Mouse (Mus musculus) forebrain, embryonic 13.5 days (tissue): ENCODE measurements around the gene Iqsec2. TPM values are rescaled to one million over a fixed set of nuclear protein-coding genes. Genes with fewer than 3 reads are reported as not detected.

Experiments
- ATAC-seq: fragments of 200-750 bp; cut with Nextera tagmentation; 2 replicates; pipeline ENCODE4 v1.8.0; 2017
- H3K27ac ChIP-seq: fragments of 300-500 bp; sonication (generic); 2 replicates; pipeline ENCODE4 v1.5.1; 2015; ENCODE audit warnings: inconsistent platforms, mild to moderate bottlenecking, moderate library complexity
- H3K27me3 ChIP-seq: fragments of 300-500 bp; sonication (generic); 2 replicates; pipeline ENCODE4 v1.6.1; 2015; ENCODE audit warnings: mild to moderate bottlenecking, inconsistent platforms
- H3K36me3 ChIP-seq: fragments of 300-500 bp; sonication (generic); 2 replicates; pipeline ENCODE4 v1.6.1; 2015; ENCODE audit warnings: mild to moderate bottlenecking, inconsistent platforms; ENCODE audit not compliant: poor library complexity, severe bottlenecking
- H3K4me1 ChIP-seq: fragments of 300-500 bp; sonication (generic); 2 replicates; pipeline ENCODE4 v1.6.1; 2015; ENCODE audit warnings: inconsistent platforms
- H3K4me2 ChIP-seq: fragments of 300-500 bp; sonication (generic); 2 replicates; pipeline ENCODE4 v1.6.1; 2015; ENCODE audit warnings: inconsistent platforms, mild to moderate bottlenecking, moderate library complexity
- H3K4me3 ChIP-seq: fragments of 300-500 bp; sonication (generic); 2 replicates; pipeline ENCODE4 v1.5.1; 2015; ENCODE audit warnings: mild to moderate bottlenecking, inconsistent platforms
- H3K9ac ChIP-seq: fragments of 300-500 bp; sonication (generic); 2 replicates; pipeline ENCODE4 v1.6.1; 2015; ENCODE audit warnings: mild to moderate bottlenecking, inconsistent platforms
- H3K9me3 ChIP-seq: fragments of 300-500 bp; sonication (generic); replicated peaks from 2 replicates; pipeline ENCODE4 v1.6.1; 2016; ENCODE audit warnings: inconsistent platforms
- WGBS: fragments of 180-500 bp; shearing (Covaris S2); methylation state at CpG from one replicate; pipeline ENCODE4 v1.1.7; 2015; 5-methylcytosine and 5-hydroxymethylcytosine counted together
- polyA plus RNA-seq: library from polyadenylated mRNA; unstranded; fragments of >200 nt; fragmentation: Nextera tagmentation; extraction: Ambion mirVana; gene quantifications from 2 replicates; pipeline ENCODE4 v1.2.1, GENCODE M21; 2015

The Iqsec2 gene
- polyA plus RNA-seq, 1 experiment from 2014 or later, result 3.5 TPM

- Histone ChIP-seq H3K4me1 (no peaks in the 10 kb centered on the region), H3K27me3 (peaks cover 47% of the 10 kb centered on the region), H3K9me3 (no peaks in the 10 kb centered on the region), H3K36me3 (no peaks in the 10 kb centered on the region), H3K4me3 (no peak overlapping the region), H3K27ac (no peak overlapping the region), H3K9ac (no peak overlapping the region), H3K4me2 (no peak overlapping the region)
- ATAC-seq, result no peak
Measured at GRCm38 (mm10) chrX:152187151-152187550, 43.1 kb downstream of the Iqsec2 start.

DNA sequence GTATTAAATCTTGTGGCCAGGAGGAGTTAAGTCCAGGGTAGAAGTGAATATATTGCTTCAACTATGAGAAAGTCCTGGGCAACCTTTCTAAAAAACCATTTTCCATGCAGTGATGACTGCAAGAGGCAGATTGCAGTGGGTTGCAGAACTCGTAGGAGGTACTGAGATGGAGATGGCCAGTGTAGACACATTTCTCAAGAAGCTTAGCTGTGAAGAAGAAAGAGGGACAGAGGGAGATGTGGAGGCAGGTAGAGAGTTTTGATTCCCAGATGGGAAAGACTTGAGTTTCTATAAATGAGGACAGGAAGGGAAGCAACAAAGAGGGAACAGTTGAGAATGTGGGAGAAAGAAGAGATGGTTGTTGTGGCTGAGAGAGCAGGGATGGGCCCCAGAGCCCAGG lies 47.2 kb downstream of the Iqsec2 start:
- WGBS, result 74% methylated on average over 1 of the region's 1 CpGs
- Histone ChIP-seq H3K4me1 (no peaks in the 10 kb centered on the region), H3K27me3 (peaks cover 74% of the 10 kb centered on the region), H3K9me3 (no peaks in the 10 kb centered on the region), H3K4me3 (no peak overlapping the region), H3K9ac (no peak overlapping the region), H3K4me2 (no peak overlapping the region), H3K36me3 (no peaks in the 10 kb centered on the region), H3K27ac (no peak overlapping the region)
- ATAC-seq, result no peak

GRCm38 (mm10) chrX:152197814-152198648 lies 54.0 kb downstream of the Iqsec2 start:
- H3K9me3 ChIP-seq, result no peaks in the 10 kb centered on the region
- H3K27me3 ChIP-seq, result peaks cover 81% of the 10 kb centered on the region
- H3K27ac ChIP-seq, result peak overlapping the region; percentile 88
- H3K36me3 ChIP-seq, result no peaks in the 10 kb centered on the region
- ATAC-seq, result peak; percentile 92
- 30% methylated on average over 1 of the region's 1 CpGs for WGBS
- peak overlapping the region; percentile 48 for H3K4me2 ChIP-seq
- no peak overlapping the region for H3K9ac ChIP-seq
- no peak overlapping the region for H3K4me3 ChIP-seq
- peaks cover 26% of the 10 kb centered on the region for H3K4me1 ChIP-seq

DNA sequence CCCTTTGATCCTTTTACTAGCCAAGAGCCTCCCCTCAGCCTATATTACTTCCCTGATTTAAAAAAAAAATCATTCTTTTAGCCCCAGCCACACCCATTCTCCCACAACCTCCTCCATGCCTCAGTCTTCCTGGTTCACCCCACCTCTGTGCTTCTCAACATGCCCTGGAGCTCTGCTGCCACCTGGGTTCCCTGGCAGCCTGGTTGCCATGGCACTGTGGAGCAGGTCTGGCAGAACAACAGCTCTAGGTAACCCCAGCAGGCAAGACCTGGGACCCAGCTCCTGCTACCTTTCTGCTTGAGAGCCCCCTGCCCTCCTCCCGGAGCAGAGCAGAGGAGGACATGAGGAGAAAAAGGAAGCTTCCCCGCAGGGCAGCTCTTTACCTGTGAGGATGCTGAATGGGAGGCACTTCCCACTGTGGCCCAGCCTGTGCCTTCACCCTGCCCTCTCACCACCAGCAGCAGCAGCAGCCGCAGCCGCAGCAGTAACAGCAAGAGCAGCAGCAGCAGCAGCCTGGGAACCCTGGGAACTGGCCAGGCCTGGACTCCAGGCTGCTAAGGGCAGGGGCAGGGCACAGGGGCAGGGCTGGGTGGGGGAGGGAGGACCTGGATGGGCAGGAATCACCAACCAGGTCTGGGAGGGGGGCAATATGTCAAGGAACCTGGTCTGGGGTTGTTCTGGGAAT lies 57.8 kb downstream of the Iqsec2 start:
- WGBS, result 11% methylated on average over 4 of the region's 4 CpGs
- Histone ChIP-seq H3K27me3 (peaks cover 85% of the 10 kb centered on the region), H3K9ac (no peak overlapping the region), H3K4me3 (no peak overlapping the region), H3K4me1 (peaks cover 26% of the 10 kb centered on the region), H3K27ac (no peak overlapping the region), H3K4me2 (no peak overlapping the region), H3K9me3 (no peaks in the 10 kb centered on the region), H3K36me3 (no peaks in the 10 kb centered on the region)
- no peak for ATAC-seq

GRCm38 (mm10) chrX:152202422-152203103 lies 58.5 kb downstream of the Iqsec2 start:
- Histone ChIP-seq H3K4me1 (peaks cover 19% of the 10 kb centered on the region; the same call in 1 of the 2 replicates), H3K9ac (no peak overlapping the region), H3K4me2 (no peak overlapping the region), H3K27me3 (peaks cover 86% of the 10 kb centered on the region), H3K4me3 (no peak overlapping the region), H3K9me3 (no peaks in the 10 kb centered on the region), H3K36me3 (no peaks in the 10 kb centered on the region), H3K27ac (no peak overlapping the region)
- WGBS, result 35% methylated on average over 8 of the region's 8 CpGs
- no peak for ATAC-seq

GRCm38 (mm10) chrX:152203247-152203646 lies 59.2 kb downstream of the Iqsec2 start:
- Histone ChIP-seq H3K4me2 (no peak overlapping the region), H3K9ac (no peak overlapping the region), H3K27ac (no peak overlapping the region), H3K4me1 (peaks cover 14% of the 10 kb centered on the region; the same call in 1 of the 2 replicates), H3K4me3 (no peak overlapping the region), H3K27me3 (peaks cover 82% of the 10 kb centered on the region), H3K36me3 (no peaks in the 10 kb centered on the region), H3K9me3 (no peaks in the 10 kb centered on the region)
- WGBS, result 41% methylated on average over 4 of the region's 4 CpGs
- no peak for ATAC-seq

DNA sequence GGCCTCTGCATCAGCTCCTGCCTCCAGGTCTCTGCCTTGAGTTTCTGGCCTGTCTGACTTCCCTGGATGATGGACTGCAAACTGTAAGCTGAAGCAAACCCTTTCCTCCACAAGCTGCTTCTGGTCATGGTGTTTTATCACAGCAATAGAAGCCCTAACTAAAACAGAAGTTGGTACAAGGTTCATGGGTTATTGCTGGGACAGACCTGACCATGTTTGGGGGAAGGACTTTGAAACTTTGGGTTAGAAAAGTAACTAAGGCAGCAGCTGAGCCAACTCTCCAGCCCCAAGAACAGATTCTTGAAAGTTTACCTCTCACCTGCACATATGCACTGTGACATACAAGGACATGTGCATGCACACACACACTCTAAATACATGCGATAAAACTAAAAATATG lies 61.4 kb downstream of the Iqsec2 start:
- no peak overlapping the region for H3K9ac ChIP-seq
- 92% methylated on average over 1 of the region's 1 CpGs for WGBS
- H3K4me3 ChIP-seq, result no peak overlapping the region
- H3K9me3 ChIP-seq, result no peaks in the 10 kb centered on the region
- H3K4me1 ChIP-seq, result peaks cover 6% of the 10 kb centered on the region; the same call in 1 of the 2 replicates
- H3K27ac ChIP-seq, result no peak overlapping the region
- peaks cover 84% of the 10 kb centered on the region for H3K27me3 ChIP-seq
- no peak for ATAC-seq
- no peak overlapping the region for H3K4me2 ChIP-seq
- no peaks in the 10 kb centered on the region for H3K36me3 ChIP-seq

DNA sequence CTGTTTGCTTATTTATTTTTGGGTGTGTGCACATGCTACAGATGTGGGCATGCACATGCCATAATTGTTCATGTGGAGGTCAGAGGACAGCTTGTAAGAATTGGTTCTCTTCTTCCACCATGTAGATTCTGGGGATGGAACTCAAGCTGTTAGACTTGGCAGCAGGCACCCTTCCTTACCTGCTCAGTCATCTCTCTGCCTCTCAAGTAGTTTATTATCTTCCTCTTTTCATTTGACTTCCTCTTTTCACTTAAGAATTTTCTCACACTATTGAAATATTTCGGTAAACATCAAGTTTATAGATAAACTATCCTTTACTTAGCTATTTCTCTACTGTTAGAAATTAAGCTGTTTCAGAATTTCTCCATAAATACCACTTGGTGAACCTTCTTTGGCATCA lies 70.6 kb downstream of the Iqsec2 start:
- Histone ChIP-seq H3K4me3 (no peak overlapping the region), H3K9ac (no peak overlapping the region), H3K9me3 (no peaks in the 10 kb centered on the region), H3K36me3 (no peaks in the 10 kb centered on the region), H3K27ac (no peak overlapping the region), H3K4me2 (no peak overlapping the region), H3K27me3 (peaks cover 77% of the 10 kb centered on the region; the same call in 1 of the 2 replicates), H3K4me1 (no peaks in the 10 kb centered on the region)
- WGBS, result 80% methylated on average over 1 of the region's 1 CpGs
- ATAC-seq, result no peak

GRCm38 (mm10) chrX:152218529-152218928 lies 74.5 kb downstream of the Iqsec2 start:
- WGBS, result 93% methylated on average over 2 of the region's 2 CpGs
- Histone ChIP-seq H3K27ac (no peak overlapping the region), H3K9ac (no peak overlapping the region), H3K9me3 (no peaks in the 10 kb centered on the region), H3K4me1 (no peaks in the 10 kb centered on the region), H3K4me3 (no peak overlapping the region), H3K27me3 (peaks cover 82% of the 10 kb centered on the region), H3K36me3 (no peaks in the 10 kb centered on the region), H3K4me2 (no peak overlapping the region)
- ATAC-seq, result no peak

GRCm38 (mm10) chrX:152221721-152222120 lies 77.7 kb downstream of the Iqsec2 start:
- no peak overlapping the region for H3K27ac ChIP-seq
- H3K36me3 ChIP-seq, result no peaks in the 10 kb centered on the region
- no peaks in the 10 kb centered on the region for H3K4me1 ChIP-seq
- ATAC-seq, result no peak
- no peak overlapping the region for H3K4me2 ChIP-seq
- no peak overlapping the region for H3K4me3 ChIP-seq
- peaks cover 87% of the 10 kb centered on the region for H3K27me3 ChIP-seq
- H3K9ac ChIP-seq, result no peak overlapping the region
- no peaks in the 10 kb centered on the region for H3K9me3 ChIP-seq
- 71% methylated on average over 4 of the region's 4 CpGs for WGBS

- no peaks in the 10 kb centered on the region for H3K9me3 ChIP-seq
- H3K4me3 ChIP-seq, result no peak overlapping the region
- H3K9ac ChIP-seq, result no peak overlapping the region
- H3K27me3 ChIP-seq, result peaks cover 87% of the 10 kb centered on the region
- H3K4me1 ChIP-seq, result no peaks in the 10 kb centered on the region
- H3K27ac ChIP-seq, result no peak overlapping the region
- no peaks in the 10 kb centered on the region for H3K36me3 ChIP-seq
- no peak overlapping the region for H3K4me2 ChIP-seq
- ATAC-seq, result no peak
- 59% methylated on average over 8 of the region's 9 CpGs for WGBS
Measured at GRCm38 (mm10) chrX:152222226-152222625, 78.2 kb downstream of the Iqsec2 start.

DNA sequence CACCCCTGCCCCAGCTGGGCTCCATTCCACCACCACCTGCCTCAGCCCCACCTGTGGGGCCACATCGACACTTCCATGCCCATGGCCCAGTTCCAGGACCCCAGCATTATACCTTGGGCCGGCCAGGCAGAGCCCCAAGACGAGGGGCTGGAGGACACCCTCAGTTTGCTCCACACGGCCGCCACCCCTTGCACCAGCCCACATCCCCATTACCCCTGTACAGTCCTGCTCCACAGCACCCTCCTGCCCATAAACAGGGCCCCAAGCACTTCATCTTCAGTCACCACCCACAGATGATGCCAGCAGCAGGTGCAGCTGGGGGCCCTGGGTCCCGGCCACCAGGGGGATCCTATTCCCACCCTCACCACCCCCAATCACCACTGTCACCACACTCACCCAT lies 79.2 kb downstream of the Iqsec2 start:
- no peaks in the 10 kb centered on the region for H3K4me1 ChIP-seq
- 79% methylated on average over 6 of the region's 6 CpGs for WGBS
- no peak overlapping the region for H3K9ac ChIP-seq
- no peak overlapping the region for H3K4me2 ChIP-seq
- H3K27ac ChIP-seq, result no peak overlapping the region
- H3K36me3 ChIP-seq, result no peaks in the 10 kb centered on the region
- ATAC-seq, result no peak
- H3K4me3 ChIP-seq, result no peak overlapping the region
- H3K27me3 ChIP-seq, result peaks cover 84% of the 10 kb centered on the region
- H3K9me3 ChIP-seq, result no peaks in the 10 kb centered on the region
